Mouse (Mus musculus) liver, embryonic 14.5 days (tissue): ENCODE data around the gene Creb5.

ENCODE experiments used
- CTCF ChIP-seq: IDR thresholded peaks from 2 replicates; pipeline ENCODE4 v1.5.1; 2016; ENCODE audit warnings: antibody characterized with exemption, low read depth, control low read depth
- EP300 ChIP-seq: IDR thresholded peaks from 2 replicates; pipeline ENCODE4 v1.6.1; 2016; ENCODE audit warnings: antibody characterized with exemption, low read depth

DNA sequence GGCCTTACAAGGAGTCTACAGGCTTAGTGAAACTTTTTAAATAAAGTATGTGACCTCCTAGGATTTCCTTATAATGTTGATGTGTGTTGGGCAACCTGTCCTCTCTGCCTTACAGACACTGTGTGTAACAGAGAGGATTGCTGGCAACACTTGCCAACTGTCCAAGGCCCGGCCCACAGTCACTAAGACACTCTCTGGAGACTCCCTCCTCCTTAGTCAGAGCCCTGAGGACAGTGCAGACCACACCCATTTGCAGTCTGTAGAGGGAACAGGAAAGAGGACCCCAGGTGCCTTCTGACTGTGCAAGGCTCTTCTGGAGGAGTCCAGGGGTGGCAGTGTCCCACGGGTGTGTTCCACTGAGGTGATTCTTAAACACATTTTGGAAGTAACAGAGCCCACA lies 397.3 kb downstream of the Creb5 start:
- TF ChIP-seq EP300 (no peak), CTCF (no peak)
